Mouse (Mus musculus) liver, adult 2 months (tissue): Measurements from ENCODE around the gene Zdhhc17.

Experiments
- CTCF ChIP-seq: fragments of 200-500 bp; IDR thresholded peaks from 2 replicates; pipeline ENCODE4 v1.5.1; 2011; ENCODE audit warnings: low read depth, low read length, control low read depth
- POLR2A ChIP-seq: fragments of 200-500 bp; IDR thresholded peaks from 2 replicates; pipeline ENCODE4 v1.6.1; 2011; ENCODE audit warnings: low read length, control low read depth; ENCODE audit not compliant: insufficient read depth; ENCODE audit errors: extremely low read depth

GRCm38 (mm10) chr10:110931161-110931912 lies 78.6 kb downstream of the Zdhhc17 start:
- no peak for TF ChIP-seq CTCF
- TF ChIP-seq POLR2A = no peak
